Mouse (Mus musculus) intestine, postnatal 0 days (tissue): ENCODE results near the gene Lpp. TPM values are rescaled to one million over a fixed set of nuclear protein-coding genes. Genes with fewer than 3 reads are reported as not detected.

ENCODE experiments used
- ATAC-seq: fragments of 200-750 bp; cut with Nextera tagmentation; 2 replicates; pipeline ENCODE4 v1.8.0; 2017; ENCODE audit warnings: mild to moderate bottlenecking, moderate TSS enrichment, moderate library complexity
- H3K27ac ChIP-seq: fragments of 300-500 bp; sonication (generic); 2 replicates; pipeline ENCODE4 v1.5.1; 2014; ENCODE audit warnings: mild to moderate bottlenecking, low read depth, low read length, moderate library complexity
- H3K27me3 ChIP-seq: fragments of 300-500 bp; sonication (generic); replicated peaks from 2 replicates; pipeline ENCODE4 v1.6.1; 2014; ENCODE audit warnings: low read length, mixed read lengths; ENCODE audit not compliant: control insufficient read depth, insufficient read depth
- H3K36me3 ChIP-seq: fragments of 300-500 bp; sonication (generic); 2 replicates; pipeline ENCODE4 v1.6.1; 2014; ENCODE audit warnings: mild to moderate bottlenecking, moderate library complexity; ENCODE audit not compliant: control insufficient read depth, insufficient read depth
- H3K4me1 ChIP-seq: fragments of 300-500 bp; sonication (generic); replicated peaks from 2 replicates; pipeline ENCODE4 v1.6.1; 2014; ENCODE audit warnings: antibody characterized with exemption, low read length, mixed read lengths; ENCODE audit not compliant: control insufficient read depth, insufficient read depth
- H3K4me2 ChIP-seq: fragments of 300-500 bp; sonication (generic); replicated peaks from 2 replicates; pipeline ENCODE4 v1.6.1; 2014; ENCODE audit warnings: low read depth, mild to moderate bottlenecking, moderate library complexity
- H3K4me3 ChIP-seq: fragments of 300-500 bp; sonication (generic); 2 replicates; pipeline ENCODE4 v1.5.1; 2014; ENCODE audit warnings: low read depth, low read length
- H3K9ac ChIP-seq: fragments of 300-500 bp; sonication (generic); 2 replicates; pipeline ENCODE4 v1.6.1; 2014; ENCODE audit warnings: mild to moderate bottlenecking, low read depth, low read length
- H3K9me3 ChIP-seq: fragments of 300-500 bp; sonication (generic); 2 replicates; pipeline ENCODE4 v1.6.1; 2016; ENCODE audit warnings: mixed run types; ENCODE audit not compliant: control insufficient read depth
- CTCF ChIP-seq: sonication (generic); IDR thresholded peaks from 2 replicates; pipeline ENCODE4 v1.5.1; 2016; ENCODE audit warnings: low read depth, mild to moderate bottlenecking, control low read depth, antibody characterized with exemption, moderate library complexity
- WGBS: fragments of 180-500 bp; shearing (Covaris S2); extraction: QIAGEN DNeasy Blood & Tissue Kit; methylation state at CpG from one replicate; pipeline ENCODE4 v1.1.7; 2014; 5-methylcytosine and 5-hydroxymethylcytosine counted together
- polyA plus RNA-seq: library from polyadenylated mRNA; unstranded; fragments of >200 nt; fragmentation: Nextera tagmentation; extraction: Ambion mirVana; gene quantifications from 2 replicates; pipeline ENCODE4 v1.2.1, GENCODE M21; 2015

The Lpp gene
- polyA plus RNA-seq, 1 experiment from 2014 or later, result 32.8 TPM

- Histone ChIP-seq H3K27ac (no peak overlapping the region), H3K9ac (no peak overlapping the region), H3K4me1 (no peaks in the 10 kb centered on the region), H3K4me3 (no peak overlapping the region), H3K36me3 (no peaks in the 10 kb centered on the region), H3K4me2 (no peak overlapping the region), H3K9me3 (no peaks in the 10 kb centered on the region), H3K27me3 (no peaks in the 10 kb centered on the region)
- TF ChIP-seq CTCF, result no peak
- 81% methylated on average over 7 of the region's 7 CpGs for WGBS
- no peak for ATAC-seq
Measured at GRCm38 (mm10) chr16:24780545-24780944, 387.2 kb downstream of the Lpp start.

GRCm38 (mm10) chr16:24781922-24782321 is 388.6 kb downstream of the Lpp start:
- no peak for TF ChIP-seq CTCF
- Histone ChIP-seq H3K4me3 (no peak overlapping the region), H3K4me2 (no peak overlapping the region), H3K27ac (no peak overlapping the region), H3K9ac (no peak overlapping the region), H3K36me3 (no peaks in the 10 kb centered on the region), H3K4me1 (no peaks in the 10 kb centered on the region), H3K9me3 (no peaks in the 10 kb centered on the region), H3K27me3 (no peaks in the 10 kb centered on the region)
- ATAC-seq, result no peak
- WGBS, result 45% methylated on average over 3 of the region's 3 CpGs

- Histone ChIP-seq H3K4me1 (no peaks in the 10 kb centered on the region), H3K27me3 (no peaks in the 10 kb centered on the region), H3K9ac (no peak overlapping the region), H3K9me3 (no peaks in the 10 kb centered on the region), H3K4me3 (no peak overlapping the region), H3K4me2 (no peak overlapping the region), H3K27ac (no peak overlapping the region), H3K36me3 (no peaks in the 10 kb centered on the region)
- WGBS, result 90% methylated on average over 1 of the region's 1 CpGs
- no peak for ATAC-seq
- no peak for TF ChIP-seq CTCF
Measured at GRCm38 (mm10) chr16:24785651-24786050, 392.3 kb downstream of the Lpp start.

GRCm38 (mm10) chr16:24788973-24789372 is 395.7 kb downstream of the Lpp start:
- no peaks in the 10 kb centered on the region for H3K36me3 ChIP-seq
- no peak for ATAC-seq
- 78% methylated on average over 3 of the region's 3 CpGs for WGBS
- no peak overlapping the region for H3K4me2 ChIP-seq
- no peak overlapping the region for H3K27ac ChIP-seq
- no peak for TF ChIP-seq CTCF
- no peaks in the 10 kb centered on the region for H3K9me3 ChIP-seq
- no peaks in the 10 kb centered on the region for H3K4me1 ChIP-seq
- H3K27me3 ChIP-seq, result no peaks in the 10 kb centered on the region
- H3K9ac ChIP-seq, result no peak overlapping the region
- H3K4me3 ChIP-seq, result no peak overlapping the region

- H3K9me3 ChIP-seq, result no peaks in the 10 kb centered on the region
- H3K27ac ChIP-seq, result no peak overlapping the region
- ATAC-seq, result no peak
- 69% methylated on average over 1 of the region's 1 CpGs for WGBS
- no peaks in the 10 kb centered on the region for H3K36me3 ChIP-seq
- TF ChIP-seq CTCF, result no peak
- H3K4me3 ChIP-seq, result no peak overlapping the region
- H3K9ac ChIP-seq, result no peak overlapping the region
- H3K27me3 ChIP-seq, result no peaks in the 10 kb centered on the region
- H3K4me2 ChIP-seq, result no peak overlapping the region
- H3K4me1 ChIP-seq, result no peaks in the 10 kb centered on the region
Measured at GRCm38 (mm10) chr16:24791387-24791786, 398.1 kb downstream of the Lpp start.

GRCm38 (mm10) chr16:24791984-24792383 is 398.7 kb downstream of the Lpp start:
- ATAC-seq, result no peak
- Histone ChIP-seq H3K27me3 (no peaks in the 10 kb centered on the region), H3K4me3 (no peak overlapping the region), H3K4me1 (no peaks in the 10 kb centered on the region), H3K9me3 (no peaks in the 10 kb centered on the region), H3K27ac (no peak overlapping the region), H3K4me2 (no peak overlapping the region), H3K9ac (no peak overlapping the region), H3K36me3 (no peaks in the 10 kb centered on the region)
- 90% methylated on average over 4 of the region's 4 CpGs for WGBS
- TF ChIP-seq CTCF, result no peak

- Histone ChIP-seq H3K9me3 (no peaks in the 10 kb centered on the region), H3K9ac (no peak overlapping the region), H3K4me1 (no peaks in the 10 kb centered on the region), H3K36me3 (no peaks in the 10 kb centered on the region), H3K4me2 (no peak overlapping the region), H3K27ac (no peak overlapping the region), H3K4me3 (no peak overlapping the region), H3K27me3 (no peaks in the 10 kb centered on the region)
- ATAC-seq, result no peak
- no peak for TF ChIP-seq CTCF
- 92% methylated on average over 4 of the region's 4 CpGs for WGBS
Measured at GRCm38 (mm10) chr16:24792836-24793235, 399.5 kb downstream of the Lpp start.
